Mouse (Mus musculus) embryo, embryonic 9.5 days (tissue): ENCODE results near the gene Nmu.

Experiments
- DNase-seq: peaks from one replicate; pipeline ENCODE4 v3.0.0-alpha.2; 2017; ENCODE audit errors: extremely low spot score

The Nmu gene

DNA sequence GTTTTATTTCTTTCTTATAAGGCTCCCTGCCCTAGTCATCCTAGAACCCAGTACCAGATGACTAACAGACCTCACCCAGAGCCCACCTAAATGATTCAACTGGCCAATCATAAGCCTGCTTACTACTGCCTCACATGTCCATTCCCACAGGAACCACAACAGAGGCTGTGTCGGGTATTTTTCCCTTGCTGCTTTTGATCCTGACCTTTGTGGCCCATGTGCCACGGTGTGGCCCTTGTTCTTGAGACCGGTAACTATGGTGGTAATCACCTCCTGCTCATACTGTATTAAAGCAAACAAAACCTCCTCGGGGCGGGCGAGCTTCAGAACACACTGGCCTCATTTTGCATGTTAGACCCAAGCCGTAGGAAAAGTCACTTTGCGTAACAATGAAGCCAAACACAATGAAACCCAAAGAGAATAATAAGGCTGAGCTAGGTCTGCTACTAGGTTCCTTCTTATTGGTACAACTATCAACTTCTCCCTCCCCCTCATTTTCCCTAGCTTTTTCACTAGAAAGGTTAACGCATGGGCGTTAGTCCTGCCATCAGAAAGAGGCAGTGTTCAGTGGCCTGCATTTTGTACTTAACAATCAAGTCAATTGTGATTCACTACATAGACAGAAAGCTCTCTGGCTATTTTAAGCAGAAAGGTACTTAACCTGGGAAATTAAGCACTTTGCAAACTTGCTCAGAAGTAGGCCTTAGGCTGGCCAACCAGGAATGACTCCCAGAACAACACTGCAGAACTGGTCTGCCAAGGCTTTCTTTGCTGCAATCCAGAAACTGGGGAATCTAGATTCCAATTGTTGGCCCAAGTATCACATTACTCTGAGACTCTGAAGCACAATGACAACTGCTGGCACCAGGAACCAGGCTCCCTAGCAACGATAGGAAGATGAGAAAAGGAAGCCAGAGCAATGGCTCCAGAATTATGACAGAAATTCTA is 42.1 kb downstream of the Nmu start:
- peak; percentile 2 for DNase-seq

DNA sequence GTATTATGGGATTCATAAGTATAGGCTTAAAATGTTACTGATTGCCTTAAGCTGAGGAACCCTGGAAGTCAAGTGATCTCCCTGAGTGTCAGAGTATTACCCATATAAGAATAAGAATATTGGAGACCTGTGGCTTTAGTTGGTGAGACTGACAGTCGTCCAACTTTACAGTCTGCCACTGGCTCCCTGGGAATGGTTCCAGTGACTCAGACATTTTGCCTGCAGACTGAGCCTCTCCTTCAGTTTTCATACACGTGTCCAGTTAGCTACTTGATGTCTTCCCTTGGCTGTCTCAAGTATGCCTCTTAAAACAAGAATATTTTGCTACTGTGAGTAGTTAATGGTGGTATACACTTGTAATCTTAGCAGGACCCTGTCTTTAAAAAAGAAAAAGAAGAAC is 55.4 kb downstream of the Nmu start:
- no peak for DNase-seq

DNA sequence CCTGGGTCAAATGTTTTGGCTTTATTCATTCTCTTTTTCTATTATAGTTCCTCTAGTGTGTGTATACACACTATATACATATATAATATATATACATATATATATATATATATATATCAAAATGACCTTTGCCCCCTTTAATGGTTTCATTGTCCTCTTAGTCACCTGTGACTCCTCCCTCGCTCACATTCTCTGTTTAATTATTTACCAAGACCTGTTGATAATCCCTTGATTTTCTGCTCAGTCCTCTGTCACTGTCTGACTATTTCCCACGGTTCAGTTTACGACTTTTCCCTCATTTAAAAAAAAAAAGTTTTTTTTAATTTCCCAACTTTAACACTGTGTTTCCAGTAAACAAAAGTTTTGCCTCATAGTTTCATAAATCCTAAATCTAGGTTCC is 57.3 kb downstream of the Nmu start:
- no peak for DNase-seq

DNA sequence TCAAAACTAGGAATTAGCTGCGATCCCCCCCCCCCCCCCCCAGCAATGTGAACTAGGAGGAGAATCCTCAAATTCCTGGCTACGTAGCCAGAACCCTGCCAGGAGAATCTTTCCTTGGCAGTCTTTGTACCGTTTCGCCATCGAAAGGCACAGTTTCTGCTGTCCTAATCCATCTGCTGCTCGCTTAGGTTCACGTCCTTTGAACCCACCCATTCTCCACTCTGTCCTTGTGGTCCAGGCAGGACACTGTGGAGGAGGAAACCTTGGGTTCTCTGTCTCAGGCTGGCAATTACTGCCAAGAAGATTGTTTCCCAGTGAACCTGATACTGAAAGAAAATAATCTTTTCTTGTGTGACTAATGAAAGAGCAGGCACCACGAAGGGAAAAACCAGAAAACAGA is 58.0 kb downstream of the Nmu start:
- peak; percentile 22 for DNase-seq

DNA sequence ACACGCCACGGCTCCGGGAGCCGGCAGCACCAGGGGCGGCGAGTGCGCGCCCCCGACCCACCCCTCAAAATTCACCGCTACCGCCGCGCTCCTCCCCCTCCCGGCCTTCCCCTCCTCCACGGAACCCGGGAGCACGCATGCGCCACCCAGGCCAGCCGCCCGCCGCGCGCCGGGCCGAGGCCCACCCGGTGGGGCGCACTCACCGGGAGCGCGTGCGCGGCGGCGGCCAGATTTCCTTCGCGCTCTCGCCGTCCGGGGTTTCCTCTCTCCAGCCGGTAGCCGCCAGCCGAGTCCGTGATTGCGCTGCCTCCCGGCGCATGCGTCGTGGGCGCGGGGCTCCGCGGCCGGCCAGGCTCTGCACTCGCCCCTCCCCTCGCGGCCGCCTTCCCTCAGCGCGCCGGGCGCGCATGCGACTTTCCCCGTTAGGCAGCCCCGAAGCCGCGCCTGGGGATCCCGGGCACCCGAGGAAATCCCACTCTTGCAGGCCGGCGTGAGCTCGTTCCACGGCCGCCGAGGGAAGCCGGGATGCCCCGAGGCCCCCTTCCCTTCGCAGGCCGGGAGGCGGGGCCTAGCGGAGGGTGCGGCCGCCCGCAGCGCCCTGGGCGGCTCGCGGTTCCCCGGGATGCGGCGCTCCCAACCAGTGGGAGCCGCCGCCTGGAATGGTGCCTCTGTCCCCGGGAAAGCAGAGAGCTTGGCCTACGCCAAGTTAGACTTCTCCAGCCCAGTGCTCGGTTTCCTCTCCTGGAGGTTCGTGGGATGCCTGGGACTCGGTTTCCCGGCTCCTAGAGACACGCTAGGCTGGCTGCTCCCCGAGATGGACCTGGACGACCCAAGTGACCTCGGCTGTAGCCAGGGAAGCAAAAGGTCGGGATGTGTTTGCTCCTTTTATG is 58.9 kb downstream of the Nmu start, which contains the start of gene Clock:
TSS of gene Clock (minus strand) at position 341 of the 890 bp plus-strand sequence.
- peak; percentile 90 for DNase-seq

DNA sequence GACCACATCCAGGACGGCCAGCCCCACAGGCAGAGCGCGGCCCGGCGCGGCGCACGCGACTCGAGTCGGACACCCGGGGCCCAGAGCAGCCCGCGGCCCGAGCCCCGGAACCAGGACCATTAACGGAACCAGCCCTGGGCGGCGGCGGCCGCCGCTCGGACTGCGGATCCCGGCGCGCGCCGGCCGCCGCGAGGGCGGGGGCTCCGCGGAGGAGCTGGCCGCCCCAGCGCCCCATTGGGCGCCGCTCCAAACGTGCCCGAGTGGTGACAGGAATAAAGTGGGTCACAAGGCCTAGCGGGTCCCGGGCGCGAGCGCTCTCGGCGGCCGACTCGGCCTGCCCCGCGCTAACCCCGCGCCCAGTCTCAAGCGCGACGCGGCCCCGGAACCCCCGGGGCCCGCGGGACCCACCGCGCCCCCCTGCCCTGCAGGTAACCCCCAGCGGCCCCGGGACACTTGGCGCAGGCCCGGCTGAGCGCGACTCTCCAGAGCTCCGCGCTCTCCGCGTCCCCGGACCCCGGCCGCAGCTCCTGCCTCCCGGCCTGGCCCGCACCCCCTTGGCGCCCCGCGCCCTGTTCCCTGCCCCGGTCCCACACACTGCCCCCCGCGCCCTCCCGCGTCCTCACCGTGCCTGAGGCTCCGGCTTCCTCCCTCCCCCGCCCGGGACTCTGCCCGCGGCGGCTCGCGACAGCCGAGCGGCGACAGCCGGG is 59.7 kb downstream of the Nmu start:
- peak; percentile 72 for DNase-seq

DNA sequence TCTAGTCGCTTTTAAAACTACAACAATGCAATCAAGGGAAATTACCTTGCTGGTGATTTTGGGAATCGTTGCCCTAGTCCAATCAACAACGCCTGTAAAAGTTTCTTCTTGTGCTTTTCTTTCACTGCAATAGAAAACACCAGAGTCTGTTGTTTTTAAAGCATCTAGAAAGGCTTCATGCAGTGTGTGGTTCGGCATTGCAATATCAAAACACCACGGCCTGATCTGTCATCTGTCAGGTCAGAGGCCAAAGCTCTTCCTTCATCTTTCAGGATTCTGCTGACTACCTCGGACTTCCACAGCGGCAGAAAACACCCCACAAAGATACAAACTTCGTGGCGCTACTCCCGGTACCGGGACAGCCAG is 60.2 kb downstream of the Nmu start:
- DNase-seq = no peak

DNA sequence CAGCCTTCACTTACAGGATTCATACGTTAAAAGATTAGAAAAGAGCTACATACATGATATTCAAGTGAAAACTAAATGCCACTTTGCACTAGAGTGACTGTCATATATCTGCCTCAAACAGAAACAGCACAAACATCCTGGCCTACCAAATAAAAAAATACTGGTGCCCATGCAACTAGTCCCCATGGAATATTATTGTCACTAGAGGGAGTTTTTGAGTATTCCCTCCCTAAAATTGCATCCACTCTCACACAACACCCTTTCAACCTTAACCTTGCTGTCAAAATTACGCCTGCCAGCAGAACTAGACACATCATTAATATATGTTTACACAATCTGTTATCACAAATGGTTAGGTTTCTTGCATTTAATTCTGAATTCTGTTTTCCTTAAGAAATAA is 61.6 kb downstream of the Nmu start:
- no peak for DNase-seq

DNA sequence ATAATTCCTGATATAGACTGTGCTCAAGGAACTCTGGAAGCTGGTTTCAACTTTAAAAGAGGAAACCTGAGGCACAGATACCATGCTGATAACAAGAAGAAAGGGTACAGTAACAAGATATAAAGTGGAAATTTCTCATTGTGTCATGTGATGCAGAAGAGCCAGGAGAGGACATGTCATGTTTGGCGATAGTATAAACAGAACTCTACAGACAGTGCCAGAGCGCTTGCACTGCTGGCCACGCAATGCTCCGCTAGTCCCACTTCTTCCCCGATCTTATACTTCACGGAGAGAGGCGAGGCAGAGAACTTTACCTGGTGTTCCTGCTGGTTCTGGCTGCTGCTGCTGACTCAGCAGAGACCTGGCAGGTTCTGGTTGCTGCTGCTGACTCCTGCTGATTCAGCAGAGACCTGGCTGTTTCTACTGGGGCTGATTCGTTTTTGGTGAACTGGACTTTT is 74.3 kb downstream of the Nmu start:
- DNase-seq = no peak

DNA sequence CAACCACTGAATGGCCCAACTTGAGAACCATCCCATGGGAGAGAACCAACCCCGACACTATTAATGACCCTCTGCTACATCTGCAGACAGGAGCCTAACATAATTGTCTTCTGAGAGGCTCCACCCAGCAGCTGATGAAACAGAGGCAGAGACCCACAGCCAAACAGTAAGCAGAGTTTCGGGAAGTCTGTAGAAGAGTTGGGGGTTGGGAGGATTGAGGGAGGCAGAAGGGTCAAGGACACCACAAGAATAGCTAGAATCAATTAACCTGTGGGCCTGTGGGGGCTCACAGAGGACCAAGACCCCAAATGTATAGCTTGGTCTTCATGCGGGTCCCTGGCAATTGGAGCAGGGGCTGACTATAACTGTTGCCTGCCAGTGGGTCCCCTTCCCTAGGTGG is 75.3 kb downstream of the Nmu start:
- no peak for DNase-seq

DNA sequence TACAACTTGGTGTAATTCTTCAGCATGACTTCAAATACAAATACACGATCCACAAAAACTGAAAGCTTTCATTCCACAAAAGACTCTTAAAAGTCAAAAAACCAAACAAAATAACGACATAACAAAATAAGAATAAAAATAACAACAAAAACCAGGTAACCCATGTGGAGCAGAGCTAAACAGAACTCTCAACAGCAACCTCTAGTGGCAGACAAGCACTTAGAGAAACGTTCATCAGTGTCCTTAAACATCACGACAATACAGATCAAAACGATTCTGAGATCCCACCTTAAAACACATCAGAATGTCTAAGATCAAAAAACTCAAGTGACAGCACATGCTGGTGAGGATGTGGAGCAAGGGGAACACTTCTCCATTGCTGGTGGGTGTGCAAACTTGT is 76.5 kb downstream of the Nmu start:
- DNase-seq = no peak

DNA sequence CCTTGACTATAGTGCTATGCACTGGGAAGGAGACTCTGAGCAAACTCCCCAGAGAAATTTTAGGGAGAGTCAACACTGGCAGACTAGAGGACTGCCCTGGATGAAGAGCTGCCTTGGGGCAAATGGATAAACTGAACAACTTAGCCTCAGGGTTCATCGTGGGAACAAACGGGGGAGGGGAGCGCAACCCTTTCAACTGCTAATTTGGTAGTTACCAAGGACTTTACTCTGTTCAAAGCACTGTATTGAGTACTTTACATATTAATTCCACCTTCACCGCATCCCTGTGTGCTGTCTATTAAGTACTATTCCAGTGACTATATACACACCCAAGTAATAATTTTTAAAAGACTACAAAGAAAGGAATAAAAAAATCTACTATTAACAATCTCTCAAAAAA is 77.9 kb downstream of the Nmu start:
- DNase-seq = no peak

DNA sequence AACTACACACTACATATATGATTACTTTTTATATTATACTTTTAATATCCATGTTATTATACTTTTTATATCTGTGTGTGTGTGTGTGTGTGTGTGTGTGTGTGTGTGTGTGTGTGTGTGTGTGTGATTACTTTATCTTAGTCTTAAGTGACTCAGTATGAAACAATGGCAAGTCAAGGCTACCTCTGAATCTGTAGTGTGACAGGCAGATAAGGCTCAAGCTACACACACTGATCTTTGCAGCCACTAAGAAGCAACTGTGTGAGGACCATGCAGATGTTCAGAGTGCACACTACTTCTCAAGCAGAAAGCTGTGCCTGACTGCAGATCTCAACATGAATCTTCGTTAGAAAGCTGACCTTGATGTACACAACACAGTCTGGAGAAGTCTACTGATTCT is 79.7 kb downstream of the Nmu start:
- DNase-seq = no peak
